Mouse (Mus musculus): Measurements from ENCODE around the gene Polg2.
"Not testable (repeated sequence)": the region's sequence is repeated elsewhere in the genome, so short reads cannot be mapped to it uniquely, and the experiment has no call there.

Gene Polg2

GRCm38 (mm10) chr11:106724916-106725235 is 54.5 kb downstream of the Polg2 start:
- not testable (repeated sequence) for DNase-seq (ENCODE audit: low spot score in 2 of 2)

- DNase-seq (ENCODE audit: low spot score in 2 of 2) = no peak
These were observed 55.0 kb downstream of the Polg2 start for GRCm38 (mm10) chr11:106724176-106724915.

GRCm38 (mm10) chr11:106723611-106724125 is 55.7 kb downstream of the Polg2 start:
- no peak for DNase-seq (ENCODE audit: low spot score in 2 of 2)

GRCm38 (mm10) chr11:106722831-106723361 is 56.4 kb downstream of the Polg2 start:
- peak in 1 of 2 experiments; percentile 47 for DNase-seq (ENCODE audit: low spot score in 2 of 2)

- no peak for DNase-seq (ENCODE audit: low spot score in 2 of 2)
These were observed 59.0 kb downstream of the Polg2 start for GRCm38 (mm10) chr11:106720379-106720778.

Measured in urinary bladder, postnatal 4 days (tissue).